Mouse (Mus musculus) ES-E14 (cell line): ENCODE data around the gene Slc35d2.

ENCODE experiments used
- MAFK ChIP-seq: IDR thresholded peaks from 2 replicates; pipeline ENCODE4 v1.6.1; 2014; ENCODE audit warnings: mild to moderate bottlenecking, low read depth, low read length, inconsistent platforms; ENCODE audit not compliant: insufficient read depth
- ZC3H11A ChIP-seq: IDR thresholded peaks from 2 replicates; pipeline ENCODE4 v1.6.1; 2012; ENCODE audit warnings: low read depth, mild to moderate bottlenecking, inconsistent platforms, low read length, borderline replicate concordance
- ZNF384 ChIP-seq: IDR thresholded peaks from 2 replicates; pipeline ENCODE4 v1.6.1; 2012; ENCODE audit warnings: low read depth, low read length, inconsistent platforms

DNA sequence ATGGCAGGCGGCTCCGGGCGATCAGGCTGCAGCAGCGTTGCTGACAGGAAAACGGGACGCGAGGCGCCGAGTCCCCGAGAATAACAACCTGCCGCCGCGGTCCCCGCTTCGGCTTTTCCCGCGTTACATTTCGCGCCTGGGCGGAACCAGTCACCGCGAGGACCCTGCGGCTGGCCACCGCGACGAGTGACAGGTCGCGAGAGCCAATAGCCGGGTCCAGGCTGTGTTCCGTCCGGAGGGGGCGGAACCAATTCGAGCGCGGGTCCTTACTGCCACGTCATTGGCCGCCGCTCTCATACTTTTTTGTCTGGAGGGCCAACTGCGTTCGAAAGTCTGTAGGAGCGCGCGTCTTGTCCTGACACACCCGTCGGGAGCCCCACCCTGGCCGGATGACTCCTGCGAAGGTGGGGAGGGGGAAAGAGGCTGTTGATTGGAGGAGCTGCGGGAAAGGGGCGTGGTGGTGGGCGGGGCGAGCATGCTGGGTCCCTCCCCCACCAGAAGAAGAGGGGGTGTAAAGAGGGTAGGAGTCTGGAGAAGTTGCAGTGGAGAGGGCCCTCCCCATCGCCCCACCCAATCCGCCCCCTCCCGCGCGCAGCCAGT, 24.0 kb upstream of the Slc35d2 start, which contains the start of gene Zfp367:
- no peak for TF ChIP-seq MAFK
- no peak for TF ChIP-seq ZC3H11A
- no peak for TF ChIP-seq ZNF384
